Mouse (Mus musculus) forebrain, embryonic 11.5 days (tissue): Measurements from ENCODE around the gene Zfp738. TPM values are rescaled to one million over a fixed set of nuclear protein-coding genes. Genes with fewer than 3 reads are reported as not detected.
"Not testable (repeated sequence)": the region's sequence is repeated elsewhere in the genome, so short reads cannot be mapped to it uniquely, and the experiment has no call there.

Source experiments
- ATAC-seq: fragments of 200-750 bp; cut with Nextera tagmentation; replicated peaks from 2 replicates; pipeline ENCODE4 v1.8.0; 2017; ENCODE audit warnings: moderate TSS enrichment; ENCODE audit not compliant: low FRiP score
- DNase-seq: peaks from one replicate; pipeline ENCODE4 v3.0.0-alpha.2; 2017; ENCODE audit warnings: low spot score
- H3K27ac ChIP-seq: fragments of 300-500 bp; sonication (generic); 2 replicates; pipeline ENCODE4 v1.5.1; 2014; ENCODE audit warnings: low read depth, low read length
- H3K27me3 ChIP-seq: fragments of 300-500 bp; sonication (generic); 2 replicates; pipeline ENCODE4 v1.6.1; 2014; ENCODE audit warnings: mild to moderate bottlenecking, low read length, mixed read lengths; ENCODE audit not compliant: control insufficient read depth, insufficient read depth
- H3K36me3 ChIP-seq: fragments of 300-500 bp; sonication (generic); 2 replicates; pipeline ENCODE4 v1.6.1; 2014; ENCODE audit warnings: mild to moderate bottlenecking, low read length, moderate library complexity, mixed read lengths; ENCODE audit not compliant: control insufficient read depth, insufficient read depth
- H3K4me1 ChIP-seq: fragments of 300-500 bp; sonication (generic); replicated peaks from 2 replicates; pipeline ENCODE4 v1.6.1; 2014; ENCODE audit warnings: low read length, mixed read lengths; ENCODE audit not compliant: control insufficient read depth, insufficient read depth
- H3K4me2 ChIP-seq: fragments of 300-500 bp; sonication (generic); 2 replicates; pipeline ENCODE4 v1.6.1; 2014; ENCODE audit warnings: low read depth, mild to moderate bottlenecking, low read length, moderate library complexity, mixed read lengths; ENCODE audit not compliant: severe bottlenecking
- H3K4me3 ChIP-seq: fragments of 300-500 bp; sonication (generic); 2 replicates; pipeline ENCODE4 v1.5.1; 2014; ENCODE audit warnings: low read depth, low read length
- H3K9ac ChIP-seq: fragments of 300-500 bp; sonication (generic); 2 replicates; pipeline ENCODE4 v1.6.1; 2014; ENCODE audit warnings: low read length
- H3K9me3 ChIP-seq: fragments of 300-500 bp; sonication (generic); 2 replicates; pipeline ENCODE4 v1.6.1; 2016; ENCODE audit warnings: low read length, mixed read lengths; ENCODE audit not compliant: control insufficient read depth
- WGBS: fragments of 180-500 bp; shearing (Covaris S2); extraction: QIAGEN DNeasy Blood & Tissue Kit; methylation state at CpG from one replicate; pipeline ENCODE4 v1.1.7; 2014; 5-methylcytosine and 5-hydroxymethylcytosine counted together
- polyA plus RNA-seq: library from polyadenylated mRNA; unstranded; fragments of >200 nt; fragmentation: Nextera tagmentation; extraction: Ambion mirVana; gene quantifications from 2 replicates; pipeline ENCODE4 v1.2.1, GENCODE M21; 2014

Zfp738 gene
- polyA plus RNA-seq, 1 experiment from 2014 or later: 12.8 TPM

GRCm38 (mm10) chr13:67682959-67683735, 3.7 kb downstream of the Zfp738 start:
- H3K4me2 ChIP-seq: peak overlapping the region; percentile 60
- H3K27ac ChIP-seq, H3K9me3 ChIP-seq, H3K36me3 ChIP-seq, H3K4me1 ChIP-seq, H3K27me3 ChIP-seq: not testable (repeated sequence)
- H3K9ac ChIP-seq: peak overlapping the region; percentile 68
- ATAC-seq (peak; percentile 100), DNase-seq (peak; percentile 77)
- peak overlapping the region; percentile 61 for H3K4me3 ChIP-seq
- 11% methylated on average over 16 of the region's 16 CpGs for WGBS

- H3K27me3 ChIP-seq: no peaks in the 10 kb centered on the region
- DNase-seq (no peak), ATAC-seq (no peak)
- H3K9ac ChIP-seq: no peak overlapping the region
- 93% methylated on average over 2 of the region's 2 CpGs for WGBS
- H3K36me3 ChIP-seq: no peaks in the 10 kb centered on the region
- no peak overlapping the region for H3K4me3 ChIP-seq
- no peak overlapping the region for H3K4me2 ChIP-seq
- H3K9me3 ChIP-seq: no peaks in the 10 kb centered on the region
- H3K4me1 ChIP-seq: no peaks in the 10 kb centered on the region
- no peak overlapping the region for H3K27ac ChIP-seq
Observed at GRCm38 (mm10) chr13:67674902-67675301, 12.0 kb downstream of the Zfp738 start.

GRCm38 (mm10) chr13:67652496-67652895, 34.4 kb downstream of the Zfp738 start:
- no peak overlapping the region for H3K4me3 ChIP-seq
- H3K9me3 ChIP-seq: no peaks in the 10 kb centered on the region
- no peak overlapping the region for H3K4me2 ChIP-seq
- no peaks in the 10 kb centered on the region for H3K4me1 ChIP-seq
- WGBS: 37% methylated on average over 3 of the region's 3 CpGs
- no peaks in the 10 kb centered on the region for H3K27me3 ChIP-seq
- DNase-seq (no peak), ATAC-seq (no peak)
- H3K9ac ChIP-seq: no peak overlapping the region
- H3K27ac ChIP-seq: no peak overlapping the region
- no peaks in the 10 kb centered on the region for H3K36me3 ChIP-seq

- DNase-seq: peak; percentile 78
- H3K9ac ChIP-seq: peak within 1 kb of the TSS; percentile 56
- H3K36me3 ChIP-seq: no peaks in the 10 kb centered on the region
- H3K4me1 ChIP-seq: no peaks in the 10 kb centered on the region
- H3K4me2 ChIP-seq: peak within 1 kb of the TSS; percentile 34
- H3K4me3 ChIP-seq: peak within 1 kb of the TSS; percentile 56
- no peaks in the 10 kb centered on the region for H3K9me3 ChIP-seq
- H3K27me3 ChIP-seq: no peaks in the 10 kb centered on the region
- under 1% methylated on average over 19 of the region's 19 CpGs for WGBS
- no peak within 1 kb of the TSS for H3K27ac ChIP-seq
- ATAC-seq: peak; percentile 99
Observed at GRCm38 (mm10) chr13:67637294-67638007, 49.4 kb downstream of the Zfp738 start, which contains the start of the genes Gm49345 and Zfp729a. TSS of gene Gm49345 (minus strand) at chr13:67637769. TSS of gene Zfp729a (minus strand) at chr13:67637791.

GRCm38 (mm10) chr13:67610108-67610507, 76.8 kb downstream of the Zfp738 start:
- no peaks in the 10 kb centered on the region for H3K36me3 ChIP-seq
- H3K4me1 ChIP-seq: peaks cover 3% of the 10 kb centered on the region; the same call in 1 of the 2 replicates
- no peak overlapping the region for H3K4me3 ChIP-seq
- no peaks in the 10 kb centered on the region for H3K9me3 ChIP-seq
- 93% methylated on average over 4 of the region's 4 CpGs for WGBS
- no peak overlapping the region for H3K9ac ChIP-seq
- no peak overlapping the region for H3K4me2 ChIP-seq
- ATAC-seq: no peak
- H3K27me3 ChIP-seq: no peaks in the 10 kb centered on the region
- no peak for DNase-seq
- no peak overlapping the region for H3K27ac ChIP-seq

GRCm38 (mm10) chr13:67609066-67609876, 77.6 kb downstream of the Zfp738 start, which contains the start of gene Zfp729b:
TSS of gene Zfp729b (minus strand) at chr13:67609707.
- no peak within 1 kb of the TSS for H3K27ac ChIP-seq
- peak; percentile 97 for ATAC-seq

More at GRCm38 (mm10) chr13:67609066-67609876, 77.6 kb downstream of the Zfp738 start, which contains the start of gene Zfp729b:
- Histone ChIP-seq H3K27me3 (no peaks in the 10 kb centered on the region), H3K4me1 (peaks cover 3% of the 10 kb centered on the region; the same call in 1 of the 2 replicates), H3K36me3 (no peaks in the 10 kb centered on the region), H3K9ac (peak within 1 kb of the TSS; percentile 71), H3K4me2 (peak within 1 kb of the TSS; percentile 54), H3K9me3 (no peaks in the 10 kb centered on the region), H3K4me3 (peak within 1 kb of the TSS; percentile 63)
- DNase-seq: peak; percentile 88
- WGBS: 3% methylated on average over 20 of the region's 20 CpGs

Other genes with a start within 250 kb of the Zfp738 start
- gene Zfp874a, start 235.4 kb downstream of the Zfp738 start, polyA plus RNA-seq: 5.2 and 6.0 TPM in 2 replicates
- 0.79 and 0.84 TPM in 2 replicates for gene Zfp874b, start 202.8 kb downstream of the Zfp738 start, polyA plus RNA-seq
- 14.3 and 15.3 TPM in 2 replicates for gene Zfp58, start 186.5 kb downstream of the Zfp738 start, polyA plus RNA-seq
- gene Gm26965, start 160.9 kb downstream of the Zfp738 start, polyA plus RNA-seq: 0.19 TPM in 1 of 2 replicates, not detected in the other
- 27.3 and 29.5 TPM in 2 replicates for gene Zfp87, start 160.9 kb downstream of the Zfp738 start, polyA plus RNA-seq
- gene Zfp748, start 133.2 kb downstream of the Zfp738 start, polyA plus RNA-seq: 16.9 and 19.2 TPM in 2 replicates
- gene Zfp729b, start 77.4 kb downstream of the Zfp738 start, polyA plus RNA-seq: 4.1 and 5.5 TPM in 2 replicates
- not detected in 2 replicates for gene Gm49345, start 49.3 kb downstream of the Zfp738 start, polyA plus RNA-seq
- 3.4 and 4.5 TPM in 2 replicates for gene Zfp729a, start 49.3 kb downstream of the Zfp738 start, polyA plus RNA-seq
- gene Zfp65, start 42.1 kb upstream of the Zfp738 start, polyA plus RNA-seq: 4.9 and 5.9 TPM in 2 replicates
- gene Zfp85, start 68.2 kb upstream of the Zfp738 start, polyA plus RNA-seq: 5.5 and 6.5 TPM in 2 replicates
- 4.1 and 4.9 TPM in 2 replicates for gene Zfp493, start 92.6 kb upstream of the Zfp738 start, polyA plus RNA-seq
- gene Zfp273, start 126.7 kb upstream of the Zfp738 start, polyA plus RNA-seq: 7.7 and 8.1 TPM in 2 replicates
- 2.7 and 2.8 TPM in 2 replicates for gene Gm10037, start 144.0 kb upstream of the Zfp738 start, polyA plus RNA-seq
- gene BC048507, start 176.3 kb upstream of the Zfp738 start, polyA plus RNA-seq: not detected in 2 replicates